Mouse (Mus musculus) limb, embryonic 12.5 days (tissue): ENCODE results near the gene Eif5a. TPM values are rescaled to one million over a fixed set of nuclear protein-coding genes. Genes with fewer than 3 reads are reported as not detected.
"Not testable (repeated sequence)": the region's sequence is repeated elsewhere in the genome, so short reads cannot be mapped to it uniquely, and the experiment has no call there.

Source experiments
- ATAC-seq: fragments of 200-750 bp; cut with Nextera tagmentation; 2 replicates; pipeline ENCODE4 v1.8.0; 2017; ENCODE audit warnings: low read depth, moderate TSS enrichment; ENCODE audit not compliant: insufficient number of reproducible peaks, insufficient read depth, low FRiP score, low TSS enrichment
- H3K27ac ChIP-seq: fragments of 300-500 bp; sonication (generic); 2 replicates; pipeline ENCODE4 v1.5.1; 2016; ENCODE audit warnings: mild to moderate bottlenecking, moderate library complexity
- H3K27me3 ChIP-seq: fragments of 300-500 bp; sonication (generic); 2 replicates; pipeline ENCODE4 v1.6.1; 2016; ENCODE audit warnings: mild to moderate bottlenecking, moderate library complexity
- H3K36me3 ChIP-seq: fragments of 300-500 bp; sonication (generic); 2 replicates; pipeline ENCODE4 v1.6.1; 2016; ENCODE audit warnings: mild to moderate bottlenecking, moderate library complexity
- H3K4me1 ChIP-seq: fragments of 300-500 bp; sonication (generic); replicated peaks from 2 replicates; pipeline ENCODE4 v1.6.1; 2016
- H3K4me2 ChIP-seq: fragments of 300-500 bp; sonication (generic); 2 replicates; pipeline ENCODE4 v1.6.1; 2016; ENCODE audit warnings: mild to moderate bottlenecking, moderate library complexity
- H3K4me3 ChIP-seq: fragments of 300-500 bp; sonication (generic); replicated peaks from 2 replicates; pipeline ENCODE4 v1.5.1; 2016; ENCODE audit warnings: mild to moderate bottlenecking
- H3K9ac ChIP-seq: fragments of 300-500 bp; sonication (generic); replicated peaks from 2 replicates; pipeline ENCODE4 v1.6.1; 2016; ENCODE audit warnings: mild to moderate bottlenecking, moderate library complexity
- H3K9me3 ChIP-seq: fragments of 300-500 bp; sonication (generic); 2 replicates; pipeline ENCODE4 v1.6.1; 2016; ENCODE audit warnings: mild to moderate bottlenecking, moderate library complexity
- WGBS: fragments of 180-500 bp; shearing (Covaris S2); methylation state at CpG from one replicate; pipeline ENCODE4 v1.1.7; 2016; 5-methylcytosine and 5-hydroxymethylcytosine counted together
- polyA plus RNA-seq: library from polyadenylated mRNA; unstranded; fragments of >200 nt; fragmentation: Nextera tagmentation; extraction: Ambion mirVana; gene quantifications from 2 replicates; pipeline ENCODE4 v1.2.1, GENCODE M21; 2016

Eif5a gene
- polyA plus RNA-seq, 1 experiment from 2014 or later, result 1,851 TPM

DNA sequence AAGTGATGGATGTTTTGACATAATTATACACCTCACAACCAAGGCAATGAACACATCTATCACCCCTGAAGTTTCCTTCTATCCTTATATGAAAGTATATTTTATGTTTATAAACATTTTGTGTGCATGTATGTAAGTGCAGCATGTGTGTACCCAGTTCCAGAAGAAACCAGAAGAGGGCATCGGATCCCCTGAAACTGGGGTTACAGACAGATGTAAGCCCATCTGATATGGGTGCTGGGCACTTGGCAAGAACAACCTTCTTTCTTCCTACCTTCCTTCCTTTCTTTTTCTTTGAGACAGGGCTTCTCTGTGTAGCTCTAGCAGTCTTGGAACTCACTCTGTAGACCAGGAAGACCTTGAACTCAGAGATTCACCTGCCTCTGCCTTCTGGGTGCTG lies 34.5 kb upstream of the Eif5a start:
- Histone ChIP-seq H3K4me1 (no peaks in the 10 kb centered on the region), H3K9me3 (no peaks in the 10 kb centered on the region), H3K27me3 (peaks cover 18% of the 10 kb centered on the region), H3K4me2 (no peak overlapping the region), H3K4me3 (no peak overlapping the region), H3K36me3 (no peaks in the 10 kb centered on the region), H3K27ac (no peak overlapping the region), H3K9ac (no peak overlapping the region)
- ATAC-seq, result no peak
- 67% methylated on average over 1 of the region's 1 CpGs for WGBS

- H3K9ac ChIP-seq, H3K27ac ChIP-seq, ATAC-seq, H3K36me3 ChIP-seq, H3K4me1 ChIP-seq, H3K9me3 ChIP-seq, H3K4me2 ChIP-seq, H3K4me3 ChIP-seq: not testable (repeated sequence)
- WGBS, result 82% methylated on average over 4 of the region's 4 CpGs
- H3K27me3 ChIP-seq, result peaks cover 12% of the 10 kb centered on the region; the same call in 1 of the 2 replicates
Observed at GRCm38 (mm10) chr11:69955618-69956017, 33.9 kb upstream of the Eif5a start.

GRCm38 (mm10) chr11:69953267-69953915 lies 31.6 kb upstream of the Eif5a start:
- no peak overlapping the region for H3K4me2 ChIP-seq
- no peak overlapping the region for H3K4me3 ChIP-seq
- 72% methylated on average over 11 of the region's 11 CpGs for WGBS
- no peaks in the 10 kb centered on the region for H3K36me3 ChIP-seq
- peaks cover 2% of the 10 kb centered on the region; the same call in 1 of the 2 replicates for H3K27me3 ChIP-seq
- H3K9me3 ChIP-seq, result no peaks in the 10 kb centered on the region
- no peak for ATAC-seq
- H3K27ac ChIP-seq, result no peak overlapping the region
- no peak overlapping the region for H3K9ac ChIP-seq
- H3K4me1 ChIP-seq, result 0 out of 2 replicates have a peak, but pooled peaks cover 4% of the 10 kb centered on the region

DNA sequence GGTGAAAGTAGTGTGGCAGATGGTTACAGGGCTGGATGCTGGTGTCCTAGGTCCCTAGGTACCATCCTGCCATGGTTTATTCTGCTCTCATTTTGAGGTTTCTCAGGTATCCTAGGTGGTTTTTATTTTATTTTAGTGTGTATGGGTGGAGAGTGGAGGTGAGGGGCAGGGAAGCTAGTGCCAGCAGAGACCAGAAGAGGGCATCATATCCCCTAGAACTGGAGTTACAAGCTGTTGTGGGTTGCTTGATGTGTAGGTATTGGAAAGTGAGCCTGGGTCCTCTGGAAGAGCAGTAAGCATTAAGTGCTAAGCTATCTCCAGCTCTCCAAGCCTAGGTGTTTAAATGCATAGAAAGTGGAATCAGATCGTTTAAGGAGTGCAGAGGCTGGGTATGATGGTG lies 30.5 kb upstream of the Eif5a start:
- no peak overlapping the region for H3K4me3 ChIP-seq
- H3K4me1 ChIP-seq, result peaks cover 6% of the 10 kb centered on the region; the same call in 1 of the 2 replicates
- WGBS, result 60% methylated on average over 1 of the region's 1 CpGs
- no peaks in the 10 kb centered on the region for H3K9me3 ChIP-seq
- no peaks in the 10 kb centered on the region for H3K36me3 ChIP-seq
- no peaks in the 10 kb centered on the region; the same call in 1 of the 2 replicates for H3K27me3 ChIP-seq
- H3K27ac ChIP-seq, result no peak overlapping the region
- ATAC-seq, result no peak
- H3K4me2 ChIP-seq, result no peak overlapping the region
- H3K9ac ChIP-seq, result no peak overlapping the region

DNA sequence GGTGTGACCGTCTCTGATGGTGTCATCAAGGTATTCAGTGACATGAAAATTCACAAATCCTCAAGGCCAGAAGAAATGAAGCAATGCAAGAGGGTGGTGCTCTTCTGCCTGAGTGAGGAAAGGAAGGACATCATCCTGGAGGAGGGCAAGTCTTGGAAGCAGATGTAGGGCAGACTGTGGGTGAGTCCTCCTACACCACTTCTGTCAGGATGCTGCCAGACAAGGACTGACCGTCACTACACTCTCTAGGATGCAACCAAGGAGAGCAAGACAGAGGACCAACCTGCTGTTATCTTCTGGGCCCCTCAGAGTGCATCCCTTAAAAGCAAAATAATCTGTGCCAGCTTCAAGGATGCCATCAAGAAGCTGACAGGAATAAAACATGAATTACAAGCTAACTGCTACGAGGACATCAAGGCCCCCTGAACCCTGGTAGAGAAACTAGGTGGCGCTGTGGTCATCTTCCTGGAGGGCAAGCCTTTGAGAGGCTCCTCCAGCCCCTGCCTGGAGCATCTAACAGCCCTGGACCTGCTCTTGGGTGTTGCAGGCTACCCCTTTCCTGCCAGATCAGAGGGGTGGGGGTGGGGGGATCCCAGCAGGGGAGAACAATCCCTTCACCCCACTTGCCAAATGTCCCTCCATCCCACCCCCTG lies 29.2 kb upstream of the Eif5a start:
- no peak for ATAC-seq
- H3K9me3 ChIP-seq, result no peaks in the 10 kb centered on the region
- WGBS, result 45% methylated on average over 4 of the region's 4 CpGs

GRCm38 (mm10) chr11:69948763-69949150 lies 27.0 kb upstream of the Eif5a start:
- peak overlapping the region; percentile 96 for H3K27ac ChIP-seq
- no peaks in the 10 kb centered on the region for H3K9me3 ChIP-seq
- H3K9ac ChIP-seq, result peak overlapping the region; percentile 74
- peaks cover 24% of the 10 kb centered on the region for H3K4me1 ChIP-seq
- no peaks in the 10 kb centered on the region for H3K27me3 ChIP-seq
- ATAC-seq, result peak; percentile 49
- H3K4me3 ChIP-seq, result peak overlapping the region; percentile 57
- peaks cover 27% of the 10 kb centered on the region for H3K36me3 ChIP-seq
- H3K4me2 ChIP-seq, result peak overlapping the region; percentile 80
- 0% methylated on average over 14 of the region's 14 CpGs for WGBS

More for the DNA sequence above, 29.2 kb upstream of the Eif5a start:
- Histone ChIP-seq H3K4me2 (no peak overlapping the region), H3K27me3 (no peaks in the 10 kb centered on the region; the same call in 1 of the 2 replicates), H3K4me1 (peaks cover 19% of the 10 kb centered on the region), H3K9ac (no peak overlapping the region), H3K36me3 (peaks cover 6% of the 10 kb centered on the region), H3K4me3 (no peak overlapping the region), H3K27ac (no peak overlapping the region)

GRCm38 (mm10) chr11:69948066-69948762 lies 26.5 kb upstream of the Eif5a start, which contains the start of gene Slc2a4:
Gene Slc2a4 (minus strand): TSS chr11:69948188.
- Histone ChIP-seq H3K27ac (peak within 1 kb of the TSS; percentile 96), H3K4me2 (peak within 1 kb of the TSS; percentile 80), H3K9ac (peak within 1 kb of the TSS; percentile 74), H3K36me3 (peaks cover 32% of the 10 kb centered on the region), H3K4me1 (peaks cover 24% of the 10 kb centered on the region), H3K27me3 (no peaks in the 10 kb centered on the region), H3K9me3 (no peaks in the 10 kb centered on the region), H3K4me3 (peak within 1 kb of the TSS; percentile 57)
- ATAC-seq, result peak; percentile 93
- under 1% methylated on average over 34 of the region's 34 CpGs for WGBS

DNA sequence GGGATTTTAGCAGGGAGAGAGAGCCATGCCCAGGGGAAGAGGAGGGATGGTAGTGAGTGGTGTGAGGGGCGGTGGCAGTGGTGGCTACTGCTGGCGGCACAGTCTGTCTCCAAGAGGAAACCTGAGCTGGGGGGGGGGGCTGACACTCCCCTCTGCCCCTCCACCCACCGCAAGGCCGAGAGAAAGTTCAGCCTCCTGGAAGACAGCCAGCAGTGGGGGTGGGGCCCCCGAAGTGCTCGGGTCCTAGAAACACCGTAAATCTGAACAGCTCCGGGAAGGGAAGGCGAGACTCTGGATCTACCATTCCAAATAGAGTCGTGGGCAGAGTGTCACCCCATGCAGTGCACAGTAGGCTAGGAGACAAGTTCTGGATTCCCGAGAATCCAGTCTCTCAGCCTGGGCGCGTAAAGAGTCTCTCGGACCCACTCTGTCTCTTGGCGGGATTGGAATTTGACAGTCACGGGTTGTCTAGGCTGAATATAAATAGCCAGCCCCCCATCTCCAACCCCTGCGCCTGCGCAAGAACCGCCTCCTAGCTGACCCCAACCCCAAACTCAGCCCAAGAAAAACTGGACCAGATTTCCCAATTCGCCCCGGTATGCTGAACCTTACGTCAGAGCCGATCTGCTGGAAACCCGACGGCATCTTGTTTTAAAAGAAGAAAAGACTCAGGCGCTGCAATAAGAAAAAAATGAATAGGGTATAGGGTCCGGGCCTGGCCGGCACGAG lies 25.7 kb upstream of the Eif5a start:
- H3K9me3 ChIP-seq, result no peaks in the 10 kb centered on the region
- peak; percentile 38 for ATAC-seq
- H3K27ac ChIP-seq, result peak overlapping the region; percentile 96
- under 1% methylated on average over 29 of the region's 29 CpGs for WGBS
- peak overlapping the region; percentile 80 for H3K4me2 ChIP-seq
- peaks cover 39% of the 10 kb centered on the region for H3K36me3 ChIP-seq
- peaks cover 24% of the 10 kb centered on the region for H3K4me1 ChIP-seq
- H3K27me3 ChIP-seq, result no peaks in the 10 kb centered on the region
- H3K4me3 ChIP-seq, result peak overlapping the region; percentile 57
- H3K9ac ChIP-seq, result peak overlapping the region; percentile 74

DNA sequence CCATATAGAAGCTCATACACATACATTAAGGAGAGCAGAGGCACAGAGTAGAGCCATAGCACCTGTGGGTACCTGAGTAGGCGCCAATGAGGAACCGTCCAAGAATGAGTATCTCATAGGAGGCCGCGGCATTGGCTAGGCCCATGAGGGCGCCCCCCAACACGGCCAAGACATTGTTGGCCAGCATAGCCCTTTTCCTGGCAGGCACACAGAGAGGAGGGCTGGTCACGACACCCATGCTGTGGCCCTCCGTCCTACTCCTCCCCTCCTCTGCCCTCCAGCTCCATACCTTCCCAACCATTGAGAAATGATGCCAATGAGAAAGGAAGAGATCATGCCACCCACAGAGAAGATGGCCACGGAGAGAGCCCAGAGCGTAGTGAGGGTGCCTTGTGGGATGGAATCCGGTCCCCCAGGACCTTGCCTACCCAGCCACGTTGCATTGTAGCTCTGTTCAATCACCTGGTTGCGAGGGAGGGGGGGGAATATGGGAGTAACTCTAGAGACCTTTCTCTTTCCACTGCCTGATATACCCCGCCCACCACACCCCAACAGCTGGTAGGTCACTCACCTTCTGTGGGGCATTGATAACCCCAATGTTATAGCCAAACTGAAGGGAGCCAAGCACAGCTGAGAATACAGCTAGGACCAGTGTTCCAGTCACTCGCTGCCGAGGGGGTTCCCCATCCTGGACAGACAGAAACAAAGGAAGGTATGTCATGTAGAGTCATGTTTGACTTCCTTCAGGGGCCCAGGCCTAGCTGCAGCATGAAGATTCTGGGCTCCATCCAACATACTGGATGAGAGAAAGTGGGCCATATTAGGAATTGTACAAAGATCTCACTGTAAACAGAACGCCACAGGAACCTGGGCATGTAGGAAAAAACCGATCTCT lies 24.5 kb upstream of the Eif5a start:
- H3K9ac ChIP-seq, result peak overlapping the region; percentile 74; the same call in 1 of the 2 replicates
- peaks cover 27% of the 10 kb centered on the region for H3K4me1 ChIP-seq
- peak overlapping the region; percentile 80 for H3K4me2 ChIP-seq
- H3K36me3 ChIP-seq, result peaks cover 51% of the 10 kb centered on the region
- no peaks in the 10 kb centered on the region for H3K9me3 ChIP-seq
- H3K27ac ChIP-seq, result peak overlapping the region; percentile 96; the same call in 1 of the 2 replicates
- WGBS, result 89% methylated on average over 18 of the region's 18 CpGs
- no peaks in the 10 kb centered on the region for H3K27me3 ChIP-seq
- ATAC-seq, result no peak
- H3K4me3 ChIP-seq, result peak overlapping the region; percentile 57

DNA sequence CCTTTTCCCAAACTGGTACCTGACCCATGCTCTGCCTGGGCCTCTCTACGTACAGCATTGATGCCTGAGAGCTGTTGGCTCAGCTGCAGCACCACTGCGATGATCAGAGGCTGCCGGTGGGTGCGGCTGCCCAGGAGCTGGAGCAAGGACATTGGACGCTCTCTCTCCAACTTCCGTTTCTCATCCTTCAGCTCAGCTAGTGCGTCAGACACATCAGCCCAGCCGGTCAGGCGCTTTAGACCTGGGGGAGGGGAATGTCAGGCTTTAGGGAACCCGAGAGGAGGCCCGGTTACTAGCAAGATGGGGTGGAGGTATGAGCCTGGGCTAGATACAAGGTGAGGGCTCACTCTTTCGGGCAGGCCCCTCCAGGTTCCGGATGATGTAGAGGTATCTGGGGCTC lies 23.5 kb upstream of the Eif5a start:
- H3K27me3 ChIP-seq, result no peaks in the 10 kb centered on the region
- H3K4me2 ChIP-seq, result no peak overlapping the region
- H3K4me1 ChIP-seq, result peaks cover 27% of the 10 kb centered on the region
- no peak overlapping the region for H3K4me3 ChIP-seq
- WGBS, result 72% methylated on average over 13 of the region's 13 CpGs
- peaks cover 53% of the 10 kb centered on the region for H3K36me3 ChIP-seq
- no peak overlapping the region for H3K27ac ChIP-seq
- no peak for ATAC-seq
- H3K9ac ChIP-seq, result no peak overlapping the region
- H3K9me3 ChIP-seq, result no peaks in the 10 kb centered on the region
